Mouse (Mus musculus) megakaryocyte-erythroid progenitor cell, adult 5-6 weeks (primary cell): ENCODE data around the gene 5830411N06Rik. TPM values are rescaled to one million over a fixed set of nuclear protein-coding genes. Genes with fewer than 3 reads are reported as not detected.

Experiments used
- ATAC-seq: replicated peaks from 2 replicates; pipeline ENCODE4 v1.8.0; 2016; ENCODE audit warnings: mild to moderate bottlenecking, inconsistent platforms; ENCODE audit not compliant: severe bottlenecking, poor library complexity, low FRiP score, low TSS enrichment
- total RNA-seq, 2 experiments: library from RNA; stranded (forward) in 1 of 2; stranded (reverse) in 1 of 2; fragments of 200-1000, 215-1000 nt in 1 of 2; fragments of >200 nt in 1 of 2; fragmentation: Nextera tagmentation in 1 of 2; gene quantifications; 2 replicates each; pipeline ENCODE4 v1.2.3; 2014 to 2017

Gene 5830411N06Rik
- total RNA-seq, 2 experiments from 2014 or later = not detected

GRCm38 (mm10) chr7:140329766-140330304 is 82.8 kb downstream of the 5830411N06Rik start:
- ATAC-seq = no peak

- no peak for ATAC-seq
Observed at GRCm38 (mm10) chr7:140333717-140334116, 86.6 kb downstream of the 5830411N06Rik start, which contains the start of gene Olfr527. Gene Olfr527 (plus strand): TSS chr7:140334017.

Other genes starting within 250 kb of the 5830411N06Rik start
- 21.3 and 34.7 TPM in 2 replicates for gene Zfp511, start 210.9 kb upstream of the 5830411N06Rik start, total RNA-seq (2014; fragmentation: Nextera tagmentation)
- 22.0 and 26.9 TPM in 2 replicates for gene Zfp511, start 210.9 kb upstream of the 5830411N06Rik start, total RNA-seq (2017)
- 29.3 and 37.6 TPM in 2 replicates for gene Tubgcp2, start 210.6 kb upstream of the 5830411N06Rik start, total RNA-seq (2014; fragmentation: Nextera tagmentation)
- 38.2 and 41.2 TPM in 2 replicates for gene Tubgcp2, start 210.6 kb upstream of the 5830411N06Rik start, total RNA-seq (2017)
- not detected in 2 replicates for gene Msx3, start 198.2 kb upstream of the 5830411N06Rik start, total RNA-seq (2014; fragmentation: Nextera tagmentation)
- not detected in 2 replicates for gene Msx3, start 198.2 kb upstream of the 5830411N06Rik start, total RNA-seq (2017)
- not detected in 2 replicates for gene Caly, start 164.7 kb upstream of the 5830411N06Rik start, total RNA-seq (2014; fragmentation: Nextera tagmentation)
- gene Caly, start 164.7 kb upstream of the 5830411N06Rik start, total RNA-seq (2017) = not detected in 2 replicates
- gene Prap1, start 153.9 kb upstream of the 5830411N06Rik start, total RNA-seq (2014; fragmentation: Nextera tagmentation) = not detected in 2 replicates
- gene Prap1, start 153.9 kb upstream of the 5830411N06Rik start, total RNA-seq (2017) = not detected in 2 replicates
- gene Fuom, start 144.8 kb upstream of the 5830411N06Rik start, total RNA-seq (2014; fragmentation: Nextera tagmentation) = 4.1 and 17.9 TPM in 2 replicates
- 12.0 TPM in 1 of 2 replicates, not detected in the other for gene Fuom, start 144.8 kb upstream of the 5830411N06Rik start, total RNA-seq (2017)
- 15.1 and 22.1 TPM in 2 replicates for gene Paox, start 131.5 kb upstream of the 5830411N06Rik start, total RNA-seq (2014; fragmentation: Nextera tagmentation)
- gene Paox, start 131.5 kb upstream of the 5830411N06Rik start, total RNA-seq (2017) = 4.1 and 6.9 TPM in 2 replicates
- gene Echs1, start 130.8 kb upstream of the 5830411N06Rik start, total RNA-seq (2014; fragmentation: Nextera tagmentation) = 50.1 and 62.9 TPM in 2 replicates
- gene Echs1, start 130.8 kb upstream of the 5830411N06Rik start, total RNA-seq (2017) = 52.5 and 85.0 TPM in 2 replicates
- 39.7 and 53.5 TPM in 2 replicates for gene Mtg1, start 109.7 kb upstream of the 5830411N06Rik start, total RNA-seq (2014; fragmentation: Nextera tagmentation)
- 8.3 and 13.0 TPM in 2 replicates for gene Mtg1, start 109.7 kb upstream of the 5830411N06Rik start, total RNA-seq (2017)
- gene Sprn, start 92.4 kb upstream of the 5830411N06Rik start, total RNA-seq (2014; fragmentation: Nextera tagmentation) = 0.83 TPM in 1 of 2 replicates, not detected in the other
- gene Sprn, start 92.4 kb upstream of the 5830411N06Rik start, total RNA-seq (2017) = not detected in 2 replicates
- not detected in 2 replicates for gene Olfr522, start 82.5 kb upstream of the 5830411N06Rik start, total RNA-seq (2014; fragmentation: Nextera tagmentation)
- not detected in 2 replicates for gene Olfr522, start 82.5 kb upstream of the 5830411N06Rik start, total RNA-seq (2017)
- gene Olfr523, start 74.1 kb upstream of the 5830411N06Rik start, total RNA-seq (2014; fragmentation: Nextera tagmentation) = not detected in 2 replicates
- not detected in 2 replicates for gene Olfr523, start 74.1 kb upstream of the 5830411N06Rik start, total RNA-seq (2017)
- gene Olfr524, start 41.3 kb upstream of the 5830411N06Rik start, total RNA-seq (2014; fragmentation: Nextera tagmentation) = not detected in 2 replicates
- not detected in 2 replicates for gene Olfr524, start 41.3 kb upstream of the 5830411N06Rik start, total RNA-seq (2017)
- not detected in 2 replicates for gene Cd163l1, start 29.0 kb upstream of the 5830411N06Rik start, total RNA-seq (2014; fragmentation: Nextera tagmentation)
- 0.19 TPM in 1 of 2 replicates, not detected in the other for gene Cd163l1, start 29.0 kb upstream of the 5830411N06Rik start, total RNA-seq (2017)
- not detected in 2 replicates for gene Olfr525, start 73.6 kb downstream of the 5830411N06Rik start, total RNA-seq (2014; fragmentation: Nextera tagmentation)
- not detected in 2 replicates for gene Olfr525, start 73.6 kb downstream of the 5830411N06Rik start, total RNA-seq (2017)
- gene Olfr527, start 86.7 kb downstream of the 5830411N06Rik start, total RNA-seq (2014; fragmentation: Nextera tagmentation) = not detected in 2 replicates
- gene Olfr527, start 86.7 kb downstream of the 5830411N06Rik start, total RNA-seq (2017) = not detected in 2 replicates
- gene Olfr60, start 114.4 kb downstream of the 5830411N06Rik start, total RNA-seq (2014; fragmentation: Nextera tagmentation) = not detected in 2 replicates
- not detected in 2 replicates for gene Olfr60, start 114.4 kb downstream of the 5830411N06Rik start, total RNA-seq (2017)
- not detected in 2 replicates for gene Olfr530, start 129.0 kb downstream of the 5830411N06Rik start, total RNA-seq (2014; fragmentation: Nextera tagmentation)
- gene Olfr530, start 129.0 kb downstream of the 5830411N06Rik start, total RNA-seq (2017) = not detected in 2 replicates
- gene Olfr531, start 155.6 kb downstream of the 5830411N06Rik start, total RNA-seq (2014; fragmentation: Nextera tagmentation) = not detected in 2 replicates
- not detected in 2 replicates for gene Olfr531, start 155.6 kb downstream of the 5830411N06Rik start, total RNA-seq (2017)
- not detected in 2 replicates for gene Olfr532, start 174.4 kb downstream of the 5830411N06Rik start, total RNA-seq (2014; fragmentation: Nextera tagmentation)
- not detected in 2 replicates for gene Olfr532, start 174.4 kb downstream of the 5830411N06Rik start, total RNA-seq (2017)
- not detected in 2 replicates for gene Olfr533, start 216.1 kb downstream of the 5830411N06Rik start, total RNA-seq (2014; fragmentation: Nextera tagmentation)
- not detected in 2 replicates for gene Olfr533, start 216.1 kb downstream of the 5830411N06Rik start, total RNA-seq (2017)
- not detected in 2 replicates for gene Olfr535, start 236.9 kb downstream of the 5830411N06Rik start, total RNA-seq (2014; fragmentation: Nextera tagmentation)
- gene Olfr535, start 236.9 kb downstream of the 5830411N06Rik start, total RNA-seq (2017) = not detected in 2 replicates